Mouse (Mus musculus): Measurements from ENCODE around the gene Slc17a7.

DNA sequence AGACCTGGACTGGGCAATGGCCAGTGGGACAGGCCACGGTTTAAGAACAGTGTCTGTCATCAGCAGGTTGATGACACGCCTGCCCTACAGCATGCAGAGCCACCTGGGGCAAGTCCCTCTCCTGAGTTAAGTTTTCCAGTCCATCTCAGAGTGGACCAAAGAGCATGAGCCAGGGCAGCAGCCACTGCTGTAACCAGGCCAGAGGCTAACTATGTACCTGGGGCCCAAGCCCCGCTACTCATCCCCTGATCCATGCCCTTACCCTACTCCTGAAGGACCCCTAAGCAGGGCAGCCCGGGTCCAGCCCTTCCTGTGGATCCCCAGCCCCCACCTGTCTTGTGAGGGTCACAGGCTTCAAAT lies 32.4 kb downstream of the Slc17a7 start:
- no peak for TF ChIP-seq CTCF (IDR thresholded peaks at IDR 0.05; ENCODE audit: extremely low read depth, insufficient read depth, insufficient read length, insufficient replicate concordance)
- no peak for TF ChIP-seq POLR2A (IDR thresholded peaks at IDR 0.05; ENCODE audit: low read depth, low read length)

All from spleen, adult 2 months (tissue).